In the genomic region with DNA sequence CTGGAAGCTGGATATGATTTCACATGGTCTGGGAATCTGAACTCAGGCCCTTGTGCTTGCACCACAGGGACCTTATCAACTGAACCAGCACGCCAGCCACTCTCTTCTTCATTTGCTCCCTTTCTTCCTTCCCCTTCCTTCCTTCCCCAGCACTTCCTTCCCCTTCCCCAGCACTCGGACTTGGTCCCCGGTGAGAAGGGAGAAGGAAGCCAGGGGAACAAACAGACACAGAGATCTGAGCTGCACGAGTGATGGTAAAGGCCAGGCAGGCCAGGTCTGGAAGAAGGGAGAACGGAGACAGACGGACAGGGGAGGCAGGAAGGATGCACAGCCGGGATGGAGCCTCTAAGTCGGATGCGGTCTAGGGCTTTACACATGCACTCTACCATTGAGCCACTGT, we compare ENCODE assay signal across 22 mouse cellular contexts.
"Had no signal": no experiment of that assay in that cellular context is flagged by ENCODE, and none has a peak within 500 bp of the region (broad histone marks: within the 10 kb centered on the region; RNA-seq: fewer than 3 reads in every experiment).

No protein-coding gene starts in this region.

- H3K4me2 ChIP-seq: limb, embryonic 13.5 days; liver, embryonic 12.5 days; liver, embryonic 15.5 days; midbrain, embryonic 13.5 days had no signal

- H3K36me3 ChIP-seq: limb, embryonic 10.5 days; limb, embryonic 13.5 days; liver, embryonic 12.5 days; liver, embryonic 15.5 days; midbrain, embryonic 10.5 days; midbrain, embryonic 13.5 days had no signal

- H3K9ac ChIP-seq: limb, embryonic 13.5 days; liver, embryonic 12.5 days; liver, embryonic 15.5 days; midbrain, embryonic 13.5 days had no signal

- ATAC-seq: liver, embryonic 12.5 days; midbrain, embryonic 13.5 days; midbrain, embryonic 16.5 days had no signal

- H3K9me3 ChIP-seq: limb, embryonic 10.5 days; limb, embryonic 13.5 days; liver, embryonic 12.5 days; liver, embryonic 15.5 days; midbrain, embryonic 10.5 days; midbrain, embryonic 13.5 days had no signal

- H3K4me1 ChIP-seq: limb, embryonic 10.5 days had no signal

- H3K4me3 ChIP-seq: layer of hippocampus, adult 2 months; limb, embryonic 10.5 days; limb, embryonic 13.5 days; liver, embryonic 12.5 days; liver, embryonic 15.5 days; midbrain, embryonic 10.5 days; midbrain, embryonic 13.5 days had no signal

- H3K27ac ChIP-seq: layer of hippocampus, adult 2 months; limb, embryonic 10.5 days; limb, embryonic 13.5 days; liver, embryonic 12.5 days; liver, embryonic 15.5 days; midbrain, embryonic 10.5 days; midbrain, embryonic 13.5 days; stomach, postnatal 0 days had no signal

- H3K27me3 ChIP-seq: limb, embryonic 13.5 days; liver, embryonic 15.5 days; midbrain, embryonic 13.5 days had no signal

- DNase-seq: kidney, adult 9 months; kidney, postnatal 14 days; kidney, postnatal 4 days; layer of hippocampus, adult 9-11 months; liver; lung, adult 18-20 months; lung, postnatal 14 days; lung, postnatal 4 days; right cerebral cortex, postnatal 14 days; right cerebral cortex, postnatal 4 days; thymus, adult 2 months; thymus, postnatal 14 days; thymus, postnatal 4 days had no signal
